Mouse (Mus musculus): ENCODE data around the gene Mllt3. TPM values are rescaled to one million over a fixed set of nuclear protein-coding genes. Genes with fewer than 3 reads are reported as not detected.

Gene Mllt3
- polyA plus RNA-seq, 1 experiment, result 11.6 TPM

DNA sequence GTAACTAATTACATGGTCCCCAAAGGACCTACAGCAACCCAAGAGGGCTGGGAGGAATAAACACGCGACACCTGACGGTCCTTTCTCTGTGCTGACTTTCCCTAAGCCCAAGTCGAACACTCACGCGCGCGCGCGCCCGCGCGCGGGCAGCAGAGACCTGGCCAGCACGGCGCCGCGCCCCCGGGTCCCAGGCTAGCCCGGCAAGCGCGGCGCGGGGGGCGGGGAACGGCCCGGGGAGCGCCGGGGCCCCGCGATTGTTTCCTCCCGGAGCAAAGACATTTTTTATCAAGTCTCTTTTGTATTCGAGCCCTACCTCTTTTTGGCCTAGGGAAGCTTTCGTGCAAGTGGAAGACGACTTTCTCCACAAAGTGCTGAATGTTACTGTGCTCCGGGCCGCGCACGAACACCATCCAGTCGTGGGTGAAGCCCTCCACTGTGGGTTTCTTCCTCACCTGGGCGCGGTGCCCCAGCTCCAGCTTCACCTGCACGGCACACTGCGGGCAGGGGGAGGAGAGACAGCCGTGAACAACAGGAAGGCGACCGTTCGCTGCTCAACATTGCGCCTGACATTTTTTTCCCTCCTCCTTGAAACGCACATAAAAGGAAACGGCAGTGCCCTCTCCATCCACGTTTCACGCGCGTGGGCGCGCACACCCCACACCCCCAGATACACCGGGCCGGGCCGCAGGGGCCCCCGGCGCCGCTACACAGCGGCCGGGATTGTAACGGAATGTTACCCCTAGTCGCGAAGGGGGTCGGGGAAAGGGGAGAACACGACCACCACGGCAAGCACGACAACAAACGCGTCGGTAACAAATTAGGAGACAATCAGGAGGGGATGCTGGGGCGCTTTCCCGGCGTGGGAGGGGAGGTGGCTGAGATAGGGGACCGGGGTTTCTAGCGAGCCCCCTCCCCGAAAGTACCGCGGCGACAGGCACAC, 1.7 kb downstream of the Mllt3 start:
- H3K27me3 ChIP-seq (ENCODE audit: control insufficient read depth, insufficient read depth, low read length), result no peaks in the 10 kb centered on the region
- 1% methylated on average over 84 of the region's 84 CpGs for WGBS
- no peaks in the 10 kb centered on the region for H3K36me3 ChIP-seq (ENCODE audit: control insufficient read depth, insufficient read depth, low read length)
- peak overlapping the region; percentile 95 for H3K4me3 ChIP-seq (ENCODE audit: control insufficient read depth, insufficient read depth, low read length)
- peaks cover 8% of the 10 kb centered on the region for H3K4me1 ChIP-seq (replicated peaks; ENCODE audit: control insufficient read depth, insufficient read depth, low read length)
- peak; percentile 63 for DNase-seq
- 0 out of 2 replicates have a peak, but pooled peaks have one; percentile 20 for TF ChIP-seq POLR2A (IDR thresholded peaks at IDR 0.05; ENCODE audit: control insufficient read depth, extremely low read depth, insufficient read depth, low read length, poor library complexity)
- no peak for TF ChIP-seq CTCF (IDR thresholded peaks at IDR 0.05; ENCODE audit: borderline replicate concordance, control insufficient read depth, extremely low read depth, insufficient read depth, low read length, poor library complexity)
- peak overlapping the region; percentile 47 for H3K27ac ChIP-seq (ENCODE audit: control insufficient read depth, insufficient read depth, low read length)

DNA sequence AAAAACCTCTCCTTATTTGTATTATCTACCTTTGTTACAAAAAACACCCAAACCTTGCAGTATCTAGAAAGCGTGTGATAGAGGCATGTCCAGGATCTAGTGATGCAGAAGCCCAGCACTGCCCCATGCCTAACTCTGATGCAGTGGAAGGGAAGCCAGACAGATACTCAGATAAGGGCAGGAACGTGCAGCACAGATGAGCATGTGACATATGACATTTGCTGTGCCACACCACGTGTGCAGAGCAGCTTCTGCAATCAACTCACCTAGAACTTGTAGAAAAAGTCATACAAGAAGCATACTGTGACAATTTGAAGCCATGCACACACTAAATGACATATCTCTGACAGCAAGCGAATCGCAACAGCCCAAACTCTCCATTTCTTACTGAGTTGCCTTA, 9.6 kb downstream of the Mllt3 start:
- peaks cover 3% of the 10 kb centered on the region; the same call in 1 of the 2 replicates for H3K36me3 ChIP-seq (ENCODE audit: control insufficient read depth, insufficient read depth, low read length)
- 62% methylated on average over 5 of the region's 5 CpGs for WGBS
- DNase-seq, result no peak
- no peak overlapping the region for H3K4me3 ChIP-seq (ENCODE audit: control insufficient read depth, insufficient read depth, low read length)
- H3K4me1 ChIP-seq (replicated peaks; ENCODE audit: control insufficient read depth, insufficient read depth, low read length), result no peaks in the 10 kb centered on the region
- no peak overlapping the region for H3K27ac ChIP-seq (ENCODE audit: control insufficient read depth, insufficient read depth, low read length)
- H3K27me3 ChIP-seq (ENCODE audit: control insufficient read depth, insufficient read depth, low read length), result no peaks in the 10 kb centered on the region
- TF ChIP-seq POLR2A (IDR thresholded peaks at IDR 0.05; ENCODE audit: control insufficient read depth, extremely low read depth, insufficient read depth, low read length, poor library complexity) (no peak), CTCF (IDR thresholded peaks at IDR 0.05; ENCODE audit: borderline replicate concordance, control insufficient read depth, extremely low read depth, insufficient read depth, low read length, poor library complexity) (no peak)

DNA sequence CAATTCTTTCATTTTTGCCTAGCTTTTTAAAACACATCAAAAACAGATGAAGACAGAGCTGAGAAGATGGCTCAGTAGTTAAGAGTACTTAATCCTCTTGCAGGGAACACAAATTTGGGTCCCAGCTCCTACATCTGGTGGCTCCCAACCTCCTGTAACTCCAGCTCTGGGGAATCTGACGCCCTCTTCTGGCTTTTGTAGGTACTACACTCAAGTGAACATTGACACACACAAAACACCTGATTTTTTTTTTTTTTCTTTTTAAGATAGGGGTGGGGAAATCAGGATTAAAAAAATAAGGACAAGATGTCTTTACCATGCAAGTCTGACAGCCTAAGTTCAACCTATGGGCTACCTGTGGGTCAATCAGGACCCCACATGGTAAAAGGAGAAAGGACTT, 10.5 kb downstream of the Mllt3 start:
- peaks cover 3% of the 10 kb centered on the region; the same call in 1 of the 2 replicates for H3K36me3 ChIP-seq (ENCODE audit: control insufficient read depth, insufficient read depth, low read length)
- WGBS, result 23% methylated on average over 1 of the region's 1 CpGs
- no peak for TF ChIP-seq POLR2A (IDR thresholded peaks at IDR 0.05; ENCODE audit: control insufficient read depth, extremely low read depth, insufficient read depth, low read length, poor library complexity)
- TF ChIP-seq CTCF (IDR thresholded peaks at IDR 0.05; ENCODE audit: borderline replicate concordance, control insufficient read depth, extremely low read depth, insufficient read depth, low read length, poor library complexity), result no peak
- DNase-seq, result no peak
- H3K4me1 ChIP-seq (replicated peaks; ENCODE audit: control insufficient read depth, insufficient read depth, low read length), result no peaks in the 10 kb centered on the region
- H3K4me3 ChIP-seq (ENCODE audit: control insufficient read depth, insufficient read depth, low read length), result no peak overlapping the region
- H3K27me3 ChIP-seq (ENCODE audit: control insufficient read depth, insufficient read depth, low read length), result no peaks in the 10 kb centered on the region
- no peak overlapping the region for H3K27ac ChIP-seq (ENCODE audit: control insufficient read depth, insufficient read depth, low read length)

DNA sequence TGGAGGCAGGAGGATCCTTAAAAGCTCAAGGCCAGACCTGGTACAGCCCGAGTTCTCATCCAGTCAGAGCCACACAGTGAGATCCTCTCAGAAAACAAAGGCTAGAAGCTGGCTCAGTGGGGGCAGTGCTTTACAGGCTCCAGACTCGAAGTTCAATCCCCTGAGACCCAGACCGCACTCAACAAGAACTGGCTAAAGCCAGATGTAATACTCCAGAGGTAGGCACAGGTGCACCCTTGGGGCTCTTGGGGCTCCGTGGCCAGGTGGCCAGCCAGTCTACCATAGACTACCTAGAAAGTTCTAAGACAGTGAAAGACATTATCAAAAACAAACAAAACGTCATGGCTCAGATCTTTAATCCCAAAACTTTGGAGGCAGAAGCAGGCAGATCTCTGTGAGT, 12.7 kb downstream of the Mllt3 start:
- Histone ChIP-seq H3K4me3 (ENCODE audit: control insufficient read depth, insufficient read depth, low read length) (no peak overlapping the region), H3K4me1 (replicated peaks; ENCODE audit: control insufficient read depth, insufficient read depth, low read length) (no peaks in the 10 kb centered on the region), H3K36me3 (ENCODE audit: control insufficient read depth, insufficient read depth, low read length) (no peaks in the 10 kb centered on the region; the same call in 1 of the 2 replicates), H3K27me3 (ENCODE audit: control insufficient read depth, insufficient read depth, low read length) (no peaks in the 10 kb centered on the region), H3K27ac (ENCODE audit: control insufficient read depth, insufficient read depth, low read length) (no peak overlapping the region)
- no peak for TF ChIP-seq POLR2A (IDR thresholded peaks at IDR 0.05; ENCODE audit: control insufficient read depth, extremely low read depth, insufficient read depth, low read length, poor library complexity)
- TF ChIP-seq CTCF (IDR thresholded peaks at IDR 0.05; ENCODE audit: borderline replicate concordance, control insufficient read depth, extremely low read depth, insufficient read depth, low read length, poor library complexity), result no peak
- no peak for DNase-seq
- WGBS, result 77% methylated on average over 5 of the region's 5 CpGs

DNA sequence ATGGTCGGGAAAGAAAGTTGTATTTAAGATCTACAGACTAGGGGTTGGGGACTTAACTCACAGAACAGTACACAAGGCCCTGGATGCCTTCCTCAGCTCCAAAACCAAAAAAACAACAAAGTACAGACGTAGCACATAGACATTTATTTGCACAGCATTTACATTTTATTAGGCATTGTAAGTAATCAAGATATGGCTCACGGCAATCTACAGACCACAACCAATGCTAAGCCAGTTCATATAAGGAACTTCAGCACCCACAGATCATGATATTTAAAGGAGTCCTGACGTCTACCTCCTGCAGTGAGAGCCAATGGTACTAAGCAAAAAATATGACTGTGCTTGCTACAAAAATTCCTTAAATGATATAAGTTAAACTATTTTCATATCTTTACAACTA, 13.5 kb downstream of the Mllt3 start:
- TF ChIP-seq CTCF (IDR thresholded peaks at IDR 0.05; ENCODE audit: borderline replicate concordance, control insufficient read depth, extremely low read depth, insufficient read depth, low read length, poor library complexity), result no peak
- TF ChIP-seq POLR2A (IDR thresholded peaks at IDR 0.05; ENCODE audit: control insufficient read depth, extremely low read depth, insufficient read depth, low read length, poor library complexity), result no peak
- 92% methylated on average over 4 of the region's 4 CpGs for WGBS
- H3K36me3 ChIP-seq (ENCODE audit: control insufficient read depth, insufficient read depth, low read length), result no peaks in the 10 kb centered on the region; the same call in 1 of the 2 replicates
- H3K4me1 ChIP-seq (replicated peaks; ENCODE audit: control insufficient read depth, insufficient read depth, low read length), result no peaks in the 10 kb centered on the region
- DNase-seq, result no peak
- no peaks in the 10 kb centered on the region for H3K27me3 ChIP-seq (ENCODE audit: control insufficient read depth, insufficient read depth, low read length)
- H3K27ac ChIP-seq (ENCODE audit: control insufficient read depth, insufficient read depth, low read length), result no peak overlapping the region
- no peak overlapping the region for H3K4me3 ChIP-seq (ENCODE audit: control insufficient read depth, insufficient read depth, low read length)

DNA sequence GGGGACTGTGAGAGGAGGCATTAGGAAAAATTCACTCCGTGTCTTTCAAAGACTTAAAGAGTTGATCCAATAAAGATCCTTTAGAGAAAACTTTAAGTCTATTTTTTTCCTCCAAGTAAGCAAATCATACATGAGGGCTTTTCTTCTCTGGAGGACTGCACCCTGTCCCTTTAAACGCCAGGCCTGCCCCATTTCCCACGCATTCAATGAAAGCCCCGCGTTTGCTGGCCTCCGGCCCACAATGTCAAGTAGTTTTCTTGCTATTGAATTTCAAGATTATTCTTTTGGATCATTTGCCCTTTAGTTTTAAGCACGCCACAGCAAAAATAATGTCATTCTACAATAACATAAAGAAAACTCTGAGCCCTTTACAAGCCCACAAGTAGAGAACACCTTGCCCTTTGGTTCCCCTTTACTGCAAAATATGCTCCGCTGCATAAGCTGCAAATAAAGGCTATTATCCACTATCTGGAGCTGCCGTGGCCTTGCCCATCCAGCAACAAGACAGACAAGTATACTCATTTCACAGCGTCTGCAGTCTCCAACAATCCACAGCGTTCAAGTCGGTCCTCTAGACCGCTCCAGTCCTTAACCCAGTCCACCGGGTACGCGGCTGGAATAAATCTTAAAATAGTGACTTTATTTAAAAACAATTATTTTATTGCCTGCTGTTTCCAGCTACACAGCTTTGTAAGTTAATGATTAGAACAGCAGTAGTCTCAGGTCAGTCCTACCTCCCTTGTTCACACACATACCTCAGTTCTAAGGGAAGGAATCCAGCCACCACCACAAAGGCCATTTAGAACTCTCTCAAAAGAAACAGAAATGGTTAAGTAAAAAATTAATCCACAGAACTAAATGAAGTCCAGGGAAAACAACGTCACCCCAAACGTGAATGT, 15.5 kb downstream of the Mllt3 start:
- no peaks in the 10 kb centered on the region for H3K4me1 ChIP-seq (replicated peaks; ENCODE audit: control insufficient read depth, insufficient read depth, low read length)
- DNase-seq, result no peak
- no peak overlapping the region for H3K27ac ChIP-seq (ENCODE audit: control insufficient read depth, insufficient read depth, low read length)
- H3K27me3 ChIP-seq (ENCODE audit: control insufficient read depth, insufficient read depth, low read length), result no peaks in the 10 kb centered on the region
- 94% methylated on average over 18 of the region's 18 CpGs for WGBS
- no peak overlapping the region for H3K4me3 ChIP-seq (ENCODE audit: control insufficient read depth, insufficient read depth, low read length)
- H3K36me3 ChIP-seq (ENCODE audit: control insufficient read depth, insufficient read depth, low read length), result no peaks in the 10 kb centered on the region; the same call in 1 of the 2 replicates
- no peak for TF ChIP-seq POLR2A (IDR thresholded peaks at IDR 0.05; ENCODE audit: control insufficient read depth, extremely low read depth, insufficient read depth, low read length, poor library complexity)
